Mouse (Mus musculus) liver, embryonic 14.5 days (tissue): ENCODE results near the gene Anxa9. TPM values are rescaled to one million over a fixed set of nuclear protein-coding genes. Genes with fewer than 3 reads are reported as not detected.
A peak's percentile ranks its signal among the peaks of the same experiment; 100 is the strongest.

Source experiments
- ATAC-seq: fragments of 200-750 bp; cut with Nextera tagmentation; 2 replicates; pipeline ENCODE4 v1.8.0; 2017; ENCODE audit warnings: moderate number of reproducible peaks, mild to moderate bottlenecking, moderate library complexity; ENCODE audit not compliant: insufficient read depth
- DNase-seq, 3 experiments: peaks; one replicate each; pipeline ENCODE4 v3.0.0-alpha.2; 2012 to 2013; ENCODE audit warnings: low read depth in 3 of 3, low spot score in 3 of 3
- H3K27ac ChIP-seq: fragments of 300-500 bp; sonication (generic); 2 replicates; pipeline ENCODE4 v1.5.1; 2014; ENCODE audit warnings: moderate library complexity, mild to moderate bottlenecking, control low read depth, inconsistent platforms
- H3K27me3 ChIP-seq: fragments of 300-500 bp; sonication (generic); 2 replicates; pipeline ENCODE4 v1.6.1; 2014; ENCODE audit warnings: mild to moderate bottlenecking, low read length, moderate library complexity; ENCODE audit not compliant: control insufficient read depth, insufficient read depth
- H3K36me3 ChIP-seq: fragments of 300-500 bp; sonication (generic); replicated peaks from 2 replicates; pipeline ENCODE4 v1.6.1; 2014; ENCODE audit warnings: low read depth; ENCODE audit not compliant: control insufficient read depth, insufficient read depth
- H3K4me1 ChIP-seq, 2 experiments: fragments of 200-500 bp in 1 of 2; fragments of 300-500 bp in 1 of 2; sonication (generic) in 1 of 2; replicated peaks; 2 replicates each; pipeline ENCODE4 v1.6.1; 2012 to 2014; ENCODE audit warnings: antibody characterized with exemption in 1 of 2, inconsistent platforms in 1 of 2, low read length in 1 of 2; ENCODE audit not compliant: control insufficient read depth in 2 of 2, insufficient read depth in 2 of 2
- H3K4me2 ChIP-seq: fragments of 300-500 bp; sonication (generic); 2 replicates; pipeline ENCODE4 v1.6.1; 2014; ENCODE audit warnings: low read depth, mild to moderate bottlenecking, control low read depth, moderate library complexity
- H3K4me3 ChIP-seq, 2 experiments: fragments of 200-500 bp in 1 of 2; fragments of 300-500 bp in 1 of 2; sonication (generic) in 1 of 2; 2 replicates each; pipeline ENCODE4 v1.5.1; 2012 to 2014; ENCODE audit warnings: low read depth in 2 of 2, low read length in 2 of 2, mild to moderate bottlenecking in 2 of 2, control low read depth in 1 of 2, inconsistent platforms in 1 of 2, moderate library complexity in 1 of 2; ENCODE audit not compliant: insufficient read depth in 1 of 2
- H3K9ac ChIP-seq: fragments of 300-500 bp; sonication (generic); replicated peaks from 2 replicates; pipeline ENCODE4 v1.6.1; 2014; ENCODE audit warnings: mild to moderate bottlenecking, control low read depth, moderate library complexity
- H3K9me3 ChIP-seq: fragments of 300-500 bp; sonication (generic); 2 replicates; pipeline ENCODE4 v1.6.1; 2016; ENCODE audit warnings: low read length, mixed read lengths; ENCODE audit not compliant: control insufficient read depth
- CTCF ChIP-seq: IDR thresholded peaks from 2 replicates; pipeline ENCODE4 v1.5.1; 2016; ENCODE audit warnings: antibody characterized with exemption, low read depth, control low read depth
- EP300 ChIP-seq: IDR thresholded peaks from 2 replicates; pipeline ENCODE4 v1.6.1; 2016; ENCODE audit warnings: antibody characterized with exemption, low read depth
- WGBS: fragments of 180-500 bp; shearing (Covaris S2); extraction: QIAGEN DNeasy Blood & Tissue Kit; methylation state at CpG from one replicate; pipeline ENCODE4 v1.1.7; 2014; ENCODE audit not compliant: insufficient replicate concordance; 5-methylcytosine and 5-hydroxymethylcytosine counted together
- polyA plus RNA-seq, 2 experiments: library from polyadenylated mRNA; depleted of rRNA in 1 of 2; stranded (reverse) in 1 of 2; unstranded in 1 of 2; fragments of >200 nt; fragmentation: Nextera tagmentation in 1 of 2; extraction: Ambion mirVana in 1 of 2; gene quantifications; 2 replicates each; pipeline versions ENCODE4 v1.2.1 to v1.2.3; 2012 to 2014

Gene Anxa9
- polyA plus RNA-seq, 2 experiments, result 2.6 to 2.8 TPM

- no peak overlapping the region for H3K9ac ChIP-seq
- H3K4me3 ChIP-seq, result no peak overlapping the region
- H3K4me2 ChIP-seq, result no peak overlapping the region
- no peak for DNase-seq
- ATAC-seq, result no peak
- WGBS, result 83% methylated on average over 5 of the region's 5 CpGs
- no peaks in the 10 kb centered on the region; the same call in 1 of the 2 replicates for H3K36me3 ChIP-seq
- no peaks in the 10 kb centered on the region for H3K9me3 ChIP-seq
- TF ChIP-seq EP300 (no peak), CTCF (no peak)
- no peaks in the 10 kb centered on the region; a peak in 1 of 4 replicates for H3K4me1 ChIP-seq
- no peaks in the 10 kb centered on the region for H3K27me3 ChIP-seq
- no peak overlapping the region for H3K27ac ChIP-seq
These were observed 37.2 kb downstream of the Anxa9 start for GRCm38 (mm10) chr3:95269789-95270188.

GRCm38 (mm10) chr3:95267855-95268254, 39.1 kb downstream of the Anxa9 start:
- no peak overlapping the region for H3K4me2 ChIP-seq
- H3K4me3 ChIP-seq, result no peak overlapping the region
- ATAC-seq, result no peak
- no peaks in the 10 kb centered on the region for H3K9me3 ChIP-seq
- H3K9ac ChIP-seq, result no peak overlapping the region
- no peak for DNase-seq
- TF ChIP-seq CTCF, result no peak
- no peak for TF ChIP-seq EP300
- H3K27ac ChIP-seq, result no peak overlapping the region
- no peaks in the 10 kb centered on the region for H3K27me3 ChIP-seq
- no peaks in the 10 kb centered on the region; the same call in 1 of the 2 replicates for H3K36me3 ChIP-seq
- no peaks in the 10 kb centered on the region; a peak in 1 of 4 replicates for H3K4me1 ChIP-seq

GRCm38 (mm10) chr3:95266052-95266451, 40.9 kb downstream of the Anxa9 start:
- no peak overlapping the region for H3K9ac ChIP-seq
- TF ChIP-seq CTCF, result no peak
- TF ChIP-seq EP300, result no peak
- no peak overlapping the region for H3K4me3 ChIP-seq
- no peaks in the 10 kb centered on the region; a peak in 1 of 4 replicates for H3K4me1 ChIP-seq
- peaks cover 3% of the 10 kb centered on the region for H3K36me3 ChIP-seq
- H3K27me3 ChIP-seq, result no peaks in the 10 kb centered on the region
- no peaks in the 10 kb centered on the region for H3K9me3 ChIP-seq
- no peak overlapping the region for H3K27ac ChIP-seq
- 83% methylated on average over 3 of the region's 3 CpGs for WGBS
- no peak for DNase-seq
- no peak for ATAC-seq
- H3K4me2 ChIP-seq, result no peak overlapping the region

GRCm38 (mm10) chr3:95264724-95265123, 42.3 kb downstream of the Anxa9 start:
- no peaks in the 10 kb centered on the region for H3K9me3 ChIP-seq
- no peak overlapping the region for H3K4me3 ChIP-seq
- no peak overlapping the region for H3K27ac ChIP-seq
- no peak for ATAC-seq
- peaks cover 3% of the 10 kb centered on the region for H3K36me3 ChIP-seq
- no peak overlapping the region for H3K4me2 ChIP-seq
- WGBS, result 70% methylated on average over 1 of the region's 1 CpGs
- no peak for DNase-seq
- H3K4me1 ChIP-seq, result no peaks in the 10 kb centered on the region; a peak in 1 of 4 replicates
- no peaks in the 10 kb centered on the region for H3K27me3 ChIP-seq
- H3K9ac ChIP-seq, result no peak overlapping the region
- no peak for TF ChIP-seq CTCF
- no peak for TF ChIP-seq EP300

- no peaks in the 10 kb centered on the region for H3K27me3 ChIP-seq
- H3K36me3 ChIP-seq, result peaks cover 8% of the 10 kb centered on the region
- DNase-seq, result peak; percentile 47 to 57 (median 57)
- ATAC-seq, result peak; percentile 78
- H3K4me1 ChIP-seq, result no peaks in the 10 kb centered on the region; a peak in 1 of 4 replicates
- 34% methylated on average over 11 of the region's 11 CpGs for WGBS
- peak overlapping the region; percentile 13; the same call in 1 of the 2 replicates for H3K4me2 ChIP-seq
- no peak overlapping the region for H3K27ac ChIP-seq
- no peak overlapping the region for H3K9ac ChIP-seq
- TF ChIP-seq EP300 (no peak), CTCF (peak; percentile 91)
- H3K9me3 ChIP-seq, result no peaks in the 10 kb centered on the region
- H3K4me3 ChIP-seq, result no peak overlapping the region
These were observed 43.8 kb downstream of the Anxa9 start for GRCm38 (mm10) chr3:95263089-95263739.
